In the genomic region with DNA sequence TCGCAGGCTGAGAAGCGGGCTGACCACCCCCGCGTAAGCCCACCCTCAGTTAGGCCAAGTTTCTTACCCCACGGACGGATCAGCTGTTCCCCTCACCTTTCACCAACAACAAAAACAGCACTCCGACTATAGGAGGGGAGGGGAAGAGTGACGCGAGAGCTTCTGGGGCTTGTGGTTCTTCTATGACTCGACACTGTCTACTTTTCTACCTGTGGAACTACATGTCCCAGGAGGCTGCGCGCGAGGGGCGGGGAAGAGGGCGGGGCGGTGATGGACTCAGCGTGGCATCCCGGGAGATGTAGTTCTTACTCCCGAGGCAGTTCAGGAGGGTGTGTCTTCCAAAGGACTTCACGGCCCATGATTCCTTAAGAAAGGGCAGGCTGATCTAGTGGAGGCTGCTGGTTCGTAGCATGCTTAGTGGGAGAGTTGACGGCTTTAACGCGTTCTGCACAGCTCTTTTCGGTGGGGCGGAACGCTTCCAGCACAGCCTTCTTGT, we compare ENCODE assay signal across 8 mouse cellular contexts. TPM values are rescaled to one million over a fixed set of nuclear protein-coding genes. Genes with fewer than 3 reads are reported as not detected.
A peak's percentile ranks its signal among the peaks of the same experiment; 100 is the strongest.
DNase-seq lines count a peak whose midpoint lies in the region; ATAC-seq lines count a peak whose summit lies in the region.

Gene Calcoco1, minus strand, starts transcription at position 199 of the 496 bp plus-strand sequence.

- peak within 1 kb of the TSS; percentile 82 for H3K4me3 ChIP-seq in brown adipose tissue, adult 24 weeks (ENCODE audit: insufficient read depth, low read depth, low read length)
- peak within 1 kb of the TSS; percentile 81 for H3K4me3 ChIP-seq in heart, embryonic 13.5 days
- H3K4me3 ChIP-seq in liver, embryonic 12.5 days: peak within 1 kb of the TSS; percentile 76
- peak within 1 kb of the TSS; percentile 73 for H3K4me3 ChIP-seq in stomach, embryonic 15.5 days (replicated peaks)

- H3K9me3 ChIP-seq in heart, embryonic 13.5 days: no peaks in the 10 kb centered on the region
- no peaks in the 10 kb centered on the region for H3K9me3 ChIP-seq in liver, embryonic 12.5 days (replicated peaks)
- no peaks in the 10 kb centered on the region for H3K9me3 ChIP-seq in stomach, embryonic 15.5 days

- DNase-seq in CD4-positive, CD25-positive, alpha-beta regulatory T cell, adult 2 months (ENCODE audit: low read depth, low spot score): peak; percentile 97
- DNase-seq in fat pad, adult 2 months (ENCODE audit: extremely low read depth, low read depth, low spot score): peak; percentile 72
- peak; percentile 99 for DNase-seq in kidney, postnatal 10 days
- DNase-seq in natural killer cell, adult 2 months (ENCODE audit: low spot score in 2 of 2): peak; percentile 91 to 92

- no peaks in the 10 kb centered on the region for H3K27me3 ChIP-seq in heart, embryonic 13.5 days (replicated peaks)
- H3K27me3 ChIP-seq in liver, embryonic 12.5 days (replicated peaks): no peaks in the 10 kb centered on the region; the same call in 1 of the 2 replicates
- no peaks in the 10 kb centered on the region for H3K27me3 ChIP-seq in stomach, embryonic 15.5 days (replicated peaks)

- H3K4me1 ChIP-seq in brown adipose tissue, adult 24 weeks (ENCODE audit: control insufficient read depth, insufficient read depth, insufficient read length, low read length): no peaks in the 10 kb centered on the region
- H3K4me1 ChIP-seq in heart, embryonic 13.5 days: peaks cover 24% of the 10 kb centered on the region
- peaks cover 19% of the 10 kb centered on the region for H3K4me1 ChIP-seq in liver, embryonic 12.5 days
- H3K4me1 ChIP-seq in stomach, embryonic 15.5 days: peaks cover 8% of the 10 kb centered on the region; the same call in 1 of the 2 replicates

- ATAC-seq in heart, embryonic 13.5 days (ENCODE audit: extremely low read depth, insufficient number of reproducible peaks, low FRiP score, low TSS enrichment): peak; percentile 99
- peak; percentile 100 for ATAC-seq in liver, embryonic 12.5 days
- peak; percentile 99 for ATAC-seq in stomach, embryonic 15.5 days (ENCODE audit: insufficient read depth, low FRiP score, low read depth)

- H3K36me3 ChIP-seq in heart, embryonic 13.5 days: peaks cover 26% of the 10 kb centered on the region
- H3K36me3 ChIP-seq in liver, embryonic 12.5 days: no peaks in the 10 kb centered on the region
- peaks cover 4% of the 10 kb centered on the region; the same call in 1 of the 2 replicates for H3K36me3 ChIP-seq in stomach, embryonic 15.5 days

- H3K4me2 ChIP-seq in heart, embryonic 13.5 days: peak within 1 kb of the TSS; percentile 87
- H3K4me2 ChIP-seq in liver, embryonic 12.5 days: peak within 1 kb of the TSS; percentile 86
- peak within 1 kb of the TSS; percentile 52 for H3K4me2 ChIP-seq in stomach, embryonic 15.5 days

- under 1% methylated on average over 27 of the region's 27 CpGs for WGBS in heart, embryonic 13.5 days
- 3% methylated on average over 27 of the region's 27 CpGs for WGBS in liver, embryonic 12.5 days (ENCODE audit: insufficient replicate concordance)
- 1% methylated on average over 27 of the region's 27 CpGs for WGBS in stomach, embryonic 15.5 days

- H3K9ac ChIP-seq in heart, embryonic 13.5 days: peak within 1 kb of the TSS; percentile 90
- H3K9ac ChIP-seq in liver, embryonic 12.5 days: peak within 1 kb of the TSS; percentile 78
- H3K9ac ChIP-seq in stomach, embryonic 15.5 days: peak within 1 kb of the TSS; percentile 65; the same call in 1 of the 2 replicates

- peak within 1 kb of the TSS; percentile 39 for H3K27ac ChIP-seq in brown adipose tissue, adult 24 weeks (replicated peaks; ENCODE audit: low read depth, low read length)
- peak within 1 kb of the TSS; percentile 90 for H3K27ac ChIP-seq in heart, embryonic 13.5 days (replicated peaks)
- no peak within 1 kb of the TSS; the same call in 1 of the 2 replicates for H3K27ac ChIP-seq in liver, embryonic 12.5 days
- H3K27ac ChIP-seq in stomach, embryonic 15.5 days: no peak within 1 kb of the TSS

RNA-seq across cellular contexts. Expression of gene Calcoco1, which starts in this region (rescaled TPM):
- polyA plus RNA-seq in brown adipose tissue, adult 24 weeks (2012; ENCODE audit: insufficient read depth, insufficient read length, missing spikeins): 43.5 and 58.5 TPM in 2 replicates
- 50.8 and 54.6 TPM in 2 replicates for polyA plus RNA-seq in heart, embryonic 13.5 days (2015; fragmentation: Nextera tagmentation; extraction: Ambion mirVana)
- polyA plus RNA-seq in liver, embryonic 12.5 days (2016; fragmentation: Nextera tagmentation; extraction: Ambion mirVana): 8.7 and 10.3 TPM in 2 replicates
- polyA plus RNA-seq in stomach, embryonic 15.5 days (2015; fragmentation: Nextera tagmentation; extraction: Ambion mirVana): 29.9 and 33.5 TPM in 2 replicates

Comparison
In these comparisons a context has a peak if more than half of its experiments do, and no peak if none do; other contexts are left out.
1. H3K27ac ChIP-seq: peak in brown adipose tissue, adult 24 weeks (single experiment) and heart, embryonic 13.5 days (single experiment); none in liver, embryonic 12.5 days (single experiment) and stomach, embryonic 15.5 days (single experiment).
2. Peak in every context shown above with its lines, with median percentiles within 50 percentile points of each other: DNase-seq, H3K4me3 ChIP-seq, ATAC-seq, H3K4me2 ChIP-seq and H3K9ac ChIP-seq.